Mouse (Mus musculus) embryonic facial prominence, embryonic 15.5 days (tissue): ENCODE measurements around the gene B3galnt2. TPM values are rescaled to one million over a fixed set of nuclear protein-coding genes. Genes with fewer than 3 reads are reported as not detected.
A peak's percentile ranks its signal among the peaks of the same experiment; 100 is the strongest.

Experiments
- ATAC-seq: fragments of 200-750 bp; cut with Nextera tagmentation; 2 replicates; pipeline ENCODE4 v1.8.0; 2017; ENCODE audit warnings: low read depth, moderate TSS enrichment; ENCODE audit not compliant: insufficient number of reproducible peaks, low FRiP score, low TSS enrichment
- H3K27ac ChIP-seq: fragments of 300-500 bp; sonication (generic); replicated peaks from 2 replicates; pipeline ENCODE4 v1.5.1; 2015; ENCODE audit warnings: mild to moderate bottlenecking, inconsistent platforms
- H3K27me3 ChIP-seq: fragments of 300-500 bp; sonication (generic); 2 replicates; pipeline ENCODE4 v1.6.1; 2015; ENCODE audit warnings: inconsistent platforms
- H3K36me3 ChIP-seq: fragments of 300-500 bp; sonication (generic); 2 replicates; pipeline ENCODE4 v1.6.1; 2015; ENCODE audit warnings: mild to moderate bottlenecking, inconsistent platforms
- H3K4me1 ChIP-seq: fragments of 300-500 bp; sonication (generic); 2 replicates; pipeline ENCODE4 v1.6.1; 2015; ENCODE audit warnings: inconsistent platforms
- H3K4me2 ChIP-seq: fragments of 300-500 bp; sonication (generic); replicated peaks from 2 replicates; pipeline ENCODE4 v1.6.1; 2015; ENCODE audit warnings: mild to moderate bottlenecking, inconsistent platforms
- H3K4me3 ChIP-seq: fragments of 300-500 bp; sonication (generic); replicated peaks from 2 replicates; pipeline ENCODE4 v1.5.1; 2015; ENCODE audit warnings: mild to moderate bottlenecking, inconsistent platforms
- H3K9ac ChIP-seq: fragments of 300-500 bp; sonication (generic); 2 replicates; pipeline ENCODE4 v1.6.1; 2015; ENCODE audit warnings: inconsistent platforms
- H3K9me3 ChIP-seq: fragments of 300-500 bp; sonication (generic); replicated peaks from 2 replicates; pipeline ENCODE4 v1.6.1; 2016; ENCODE audit warnings: inconsistent platforms
- WGBS: fragments of 180-500 bp; shearing (Covaris S2); methylation state at CpG from one replicate; pipeline ENCODE4 v1.1.7; 2015; 5-methylcytosine and 5-hydroxymethylcytosine counted together
- polyA plus RNA-seq: library from polyadenylated mRNA; unstranded; fragments of >200 nt; fragmentation: Nextera tagmentation; extraction: Ambion mirVana; gene quantifications from 2 replicates; pipeline ENCODE4 v1.2.1, GENCODE M21; 2015

B3galnt2 gene
- 33.7 and 36.1 TPM in 2 replicates for polyA plus RNA-seq

DNA sequence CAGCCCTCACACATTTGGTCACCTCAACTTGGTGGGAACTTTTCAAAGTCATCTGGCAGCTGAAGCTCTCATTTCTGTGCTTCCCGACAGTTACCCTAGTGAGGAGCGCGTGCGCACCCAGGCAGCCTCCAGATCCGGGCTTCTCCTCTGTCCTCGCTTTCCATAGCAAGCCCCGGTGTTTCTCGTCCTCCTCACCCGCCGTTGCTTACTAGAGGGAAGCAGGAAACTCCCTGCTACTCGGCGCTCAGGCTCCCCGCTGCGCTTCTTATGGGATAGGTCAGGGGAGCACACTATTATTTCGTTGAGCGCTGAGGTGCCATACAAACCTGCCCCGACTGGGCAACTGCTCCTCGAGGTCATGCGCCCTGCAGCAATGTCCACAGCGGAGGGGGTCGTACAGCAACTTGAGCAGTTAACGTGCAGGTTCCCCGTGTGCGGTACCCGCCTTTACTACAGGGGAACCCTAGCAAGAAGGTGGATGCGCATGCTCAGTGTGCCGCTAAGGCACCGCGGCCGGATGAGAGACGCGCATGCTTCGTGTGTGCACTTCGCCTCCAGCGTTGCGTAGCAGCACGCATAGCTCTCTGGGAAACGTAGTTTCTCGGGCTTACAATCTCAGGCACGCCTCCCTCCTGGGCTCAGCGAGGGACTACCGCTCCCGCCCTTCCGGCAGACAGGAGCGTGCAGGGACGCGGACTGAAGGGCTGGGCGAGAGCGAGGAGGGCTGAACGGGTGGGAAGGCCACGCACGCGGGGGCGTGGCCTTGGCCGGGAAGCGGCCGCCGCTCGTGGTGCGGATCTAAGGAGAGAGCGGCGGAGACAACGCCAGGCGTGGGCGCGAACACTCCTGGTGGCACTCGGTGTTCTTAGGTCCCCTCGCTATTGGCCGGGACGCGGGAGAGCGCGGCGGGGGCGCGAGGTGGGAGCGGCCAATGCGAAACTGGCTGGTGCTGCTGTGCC lies at the start of gene B3galnt2:
B3galnt2 (plus strand) TSS at position 596 of the 959 bp plus-strand sequence.
- H3K27me3 ChIP-seq = no peaks in the 10 kb centered on the region
- WGBS = under 1% methylated on average over 78 of the region's 78 CpGs

DNA sequence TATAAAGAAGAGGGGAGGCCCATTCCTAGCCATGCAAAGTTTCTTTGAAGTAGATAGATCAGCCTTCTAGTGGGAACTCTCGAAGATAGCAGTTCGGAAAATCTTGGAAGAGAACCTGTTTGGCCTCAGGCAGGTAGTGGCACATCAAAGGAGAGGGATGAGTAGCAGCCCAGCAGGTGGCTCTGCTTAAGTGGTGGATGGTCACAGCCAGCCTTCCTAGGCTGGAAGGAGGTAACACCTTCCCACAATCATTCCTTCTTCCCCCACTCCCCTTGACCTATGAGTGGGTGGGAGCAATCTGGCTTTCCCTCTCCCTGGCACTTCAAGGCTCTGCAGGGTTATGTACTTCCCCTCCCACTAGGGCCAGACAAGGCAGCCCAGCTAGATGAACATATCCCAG lies 42.9 kb upstream of the B3galnt2 start:
- H3K27ac ChIP-seq = no peak overlapping the region
- WGBS = 34% methylated on average over 2 of the region's 2 CpGs

More for the DNA sequence above, at the start of gene B3galnt2:
- Histone ChIP-seq H3K4me1 (peaks cover 8% of the 10 kb centered on the region; the same call in 1 of the 2 replicates), H3K4me3 (peak within 1 kb of the TSS; percentile 87), H3K36me3 (no peaks in the 10 kb centered on the region), H3K27ac (peak within 1 kb of the TSS; percentile 89), H3K9me3 (no peaks in the 10 kb centered on the region), H3K9ac (peak within 1 kb of the TSS; percentile 78), H3K4me2 (peak within 1 kb of the TSS; percentile 80)
- peak; percentile 100 for ATAC-seq

DNA sequence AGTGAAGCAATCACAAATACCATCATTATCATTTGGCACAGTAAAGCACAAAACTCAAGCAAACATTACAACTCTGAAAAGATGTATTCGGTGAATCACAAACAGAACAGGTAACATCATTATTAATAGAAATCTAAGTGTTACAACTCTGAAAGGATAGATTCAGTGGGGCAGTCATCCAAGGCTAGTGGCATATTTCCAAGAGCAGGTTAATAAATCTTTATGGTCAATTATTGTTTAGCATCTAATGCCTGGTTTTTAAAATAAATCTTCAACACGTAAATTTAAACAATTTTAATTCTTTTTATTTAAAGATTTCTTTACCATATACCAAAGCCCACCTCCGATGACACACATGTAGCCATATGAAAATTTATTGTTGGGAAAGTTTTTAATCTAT lies 34.9 kb upstream of the B3galnt2 start:
- Histone ChIP-seq H3K9ac (no peak overlapping the region), H3K27ac (no peak overlapping the region), H3K4me1 (no peaks in the 10 kb centered on the region), H3K9me3 (no peaks in the 10 kb centered on the region), H3K36me3 (no peaks in the 10 kb centered on the region), H3K27me3 (no peaks in the 10 kb centered on the region), H3K4me3 (no peak overlapping the region), H3K4me2 (no peak overlapping the region)
- no peak for ATAC-seq
- 93% methylated on average over 3 of the region's 3 CpGs for WGBS

More for the DNA sequence above, 42.9 kb upstream of the B3galnt2 start:
- Histone ChIP-seq H3K36me3 (no peaks in the 10 kb centered on the region), H3K9me3 (no peaks in the 10 kb centered on the region), H3K4me2 (no peak overlapping the region), H3K4me3 (no peak overlapping the region), H3K27me3 (no peaks in the 10 kb centered on the region), H3K4me1 (no peaks in the 10 kb centered on the region), H3K9ac (no peak overlapping the region)
- no peak for ATAC-seq

DNA sequence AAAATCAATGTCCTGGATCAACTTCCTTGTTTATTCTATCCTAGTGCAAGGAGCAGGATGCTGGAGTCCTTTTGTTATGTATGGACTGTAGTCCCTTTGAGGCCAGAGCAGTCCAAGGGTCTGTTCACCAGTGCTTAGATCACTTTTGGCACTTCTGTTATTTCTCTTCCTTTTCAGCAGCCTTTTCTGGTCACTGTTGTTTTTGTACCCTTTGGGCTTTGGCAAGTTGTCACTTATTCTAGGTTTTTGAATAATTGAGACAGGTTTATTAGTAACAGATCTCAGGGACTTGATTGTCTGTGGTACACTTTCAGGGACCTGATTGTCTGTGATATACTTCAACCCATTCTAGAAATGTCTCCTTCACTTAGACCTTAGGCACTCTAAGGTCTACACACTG lies 31.7 kb upstream of the B3galnt2 start:
- Histone ChIP-seq H3K9me3 (no peaks in the 10 kb centered on the region), H3K4me2 (no peak overlapping the region), H3K4me1 (no peaks in the 10 kb centered on the region), H3K27ac (no peak overlapping the region), H3K36me3 (no peaks in the 10 kb centered on the region), H3K27me3 (no peaks in the 10 kb centered on the region), H3K9ac (no peak overlapping the region), H3K4me3 (no peak overlapping the region)
- no peak for ATAC-seq

DNA sequence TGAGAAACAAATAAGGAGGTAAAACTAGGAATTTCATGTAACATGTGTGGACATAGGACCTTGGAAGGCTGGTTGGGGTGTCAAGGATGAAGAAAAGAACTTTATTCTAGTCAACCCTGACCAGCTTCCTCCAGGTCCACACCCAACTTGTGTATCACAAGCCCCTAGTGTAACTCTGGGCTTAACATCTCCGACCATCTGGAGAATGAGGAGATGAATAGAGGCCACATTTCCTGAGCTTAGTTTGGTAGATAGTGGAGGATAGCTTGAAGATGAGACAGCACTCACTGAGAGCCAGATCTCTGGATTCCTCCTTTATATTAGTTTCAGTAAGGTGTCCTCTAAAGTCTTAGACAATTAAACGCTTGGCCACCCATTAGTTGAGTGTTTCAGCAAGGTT lies 24.3 kb upstream of the B3galnt2 start:
- Histone ChIP-seq H3K9me3 (no peaks in the 10 kb centered on the region), H3K27ac (no peak overlapping the region), H3K4me3 (no peak overlapping the region), H3K36me3 (no peaks in the 10 kb centered on the region), H3K27me3 (no peaks in the 10 kb centered on the region), H3K4me2 (no peak overlapping the region), H3K9ac (no peak overlapping the region), H3K4me1 (no peaks in the 10 kb centered on the region)
- 74% methylated on average over 2 of the region's 2 CpGs for WGBS
- ATAC-seq = no peak

DNA sequence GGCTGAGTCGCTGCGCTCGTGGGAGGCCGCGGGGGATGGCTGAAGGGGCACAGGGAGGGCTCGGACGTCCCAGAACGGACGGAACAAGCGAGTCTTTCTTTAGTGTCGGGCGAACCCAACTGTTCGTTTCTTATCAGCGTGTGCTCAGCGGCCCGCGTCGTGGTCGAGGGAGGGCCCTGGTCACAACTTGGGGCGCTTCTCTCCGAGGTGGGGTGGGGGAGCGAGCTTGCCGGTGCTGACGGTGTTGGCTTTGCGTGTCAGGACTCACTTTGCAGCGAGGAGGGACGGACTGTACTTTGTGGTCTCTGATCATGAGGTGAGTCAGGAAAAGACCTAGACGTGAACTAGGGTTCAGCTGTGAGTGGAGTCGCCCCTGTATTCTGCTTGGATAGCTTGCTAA lies 662 bp downstream of the B3galnt2 start:
- H3K27me3 ChIP-seq = no peaks in the 10 kb centered on the region

DNA sequence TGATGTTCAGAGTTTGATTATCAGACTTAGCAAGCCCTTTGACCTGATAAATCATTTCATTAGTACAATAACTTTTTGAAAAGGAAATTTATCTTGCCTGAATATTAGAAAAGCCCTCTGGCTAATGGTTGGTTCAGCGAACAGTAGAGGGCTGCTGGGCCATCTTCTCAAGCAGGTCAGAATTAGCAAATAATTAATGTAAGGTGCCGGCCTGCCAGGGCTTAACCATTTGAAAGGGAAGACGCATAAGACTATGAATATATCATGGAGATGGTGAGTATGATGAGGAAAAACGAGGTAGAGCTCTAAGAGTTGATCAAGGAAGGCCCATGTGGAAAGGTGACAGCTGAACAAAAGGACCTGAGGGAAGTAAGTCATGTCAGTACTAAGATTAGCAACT lies 2.4 kb downstream of the B3galnt2 start:
- H3K4me3 ChIP-seq = no peak overlapping the region
- H3K27me3 ChIP-seq = no peaks in the 10 kb centered on the region
- no peak overlapping the region for H3K9ac ChIP-seq
- ATAC-seq = no peak
- no peaks in the 10 kb centered on the region for H3K9me3 ChIP-seq
- H3K27ac ChIP-seq = no peak overlapping the region
- H3K36me3 ChIP-seq = peaks cover 5% of the 10 kb centered on the region; the same call in 1 of the 2 replicates
- H3K4me1 ChIP-seq = peaks cover 8% of the 10 kb centered on the region; the same call in 1 of the 2 replicates
- no peak overlapping the region for H3K4me2 ChIP-seq
- WGBS = 77% methylated on average over 4 of the region's 4 CpGs

More for the DNA sequence above, 662 bp downstream of the B3galnt2 start:
- Histone ChIP-seq H3K4me1 (peaks cover 8% of the 10 kb centered on the region; the same call in 1 of the 2 replicates), H3K27ac (peak overlapping the region; percentile 85), H3K36me3 (peaks cover 5% of the 10 kb centered on the region; the same call in 1 of the 2 replicates), H3K9ac (peak overlapping the region; percentile 78), H3K4me3 (peak overlapping the region; percentile 87), H3K4me2 (peak overlapping the region; percentile 68), H3K9me3 (no peaks in the 10 kb centered on the region)
- peak; percentile 5 for ATAC-seq
- under 1% methylated on average over 29 of the region's 29 CpGs for WGBS

DNA sequence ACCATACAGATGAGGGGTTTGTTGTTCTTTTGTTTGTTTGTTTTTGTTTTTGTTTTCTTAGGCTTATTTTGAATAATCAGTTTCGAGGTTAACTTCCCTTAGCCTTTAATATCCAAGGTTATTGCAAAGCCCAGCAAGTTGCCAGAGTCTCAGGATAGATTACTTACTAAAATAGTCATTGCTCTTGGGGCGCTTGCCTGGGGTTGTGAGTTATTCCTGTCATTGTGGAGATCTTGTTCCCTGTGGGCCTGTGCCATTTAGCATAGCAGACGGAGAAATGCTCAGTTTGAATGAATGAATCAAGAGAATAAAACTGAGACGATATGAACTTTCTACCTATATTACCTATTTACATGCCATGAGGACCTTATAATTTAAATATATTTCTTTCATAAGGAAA lies 5.9 kb downstream of the B3galnt2 start:
- no peak for ATAC-seq
- H3K9ac ChIP-seq = no peak overlapping the region
- no peaks in the 10 kb centered on the region for H3K9me3 ChIP-seq
- no peak overlapping the region for H3K27ac ChIP-seq
- no peak overlapping the region for H3K4me3 ChIP-seq
- H3K36me3 ChIP-seq = peaks cover 5% of the 10 kb centered on the region; the same call in 1 of the 2 replicates
- 86% methylated on average over 4 of the region's 4 CpGs for WGBS
- H3K4me2 ChIP-seq = no peak overlapping the region
- no peaks in the 10 kb centered on the region for H3K27me3 ChIP-seq
- peaks cover 2% of the 10 kb centered on the region; the same call in 1 of the 2 replicates for H3K4me1 ChIP-seq

DNA sequence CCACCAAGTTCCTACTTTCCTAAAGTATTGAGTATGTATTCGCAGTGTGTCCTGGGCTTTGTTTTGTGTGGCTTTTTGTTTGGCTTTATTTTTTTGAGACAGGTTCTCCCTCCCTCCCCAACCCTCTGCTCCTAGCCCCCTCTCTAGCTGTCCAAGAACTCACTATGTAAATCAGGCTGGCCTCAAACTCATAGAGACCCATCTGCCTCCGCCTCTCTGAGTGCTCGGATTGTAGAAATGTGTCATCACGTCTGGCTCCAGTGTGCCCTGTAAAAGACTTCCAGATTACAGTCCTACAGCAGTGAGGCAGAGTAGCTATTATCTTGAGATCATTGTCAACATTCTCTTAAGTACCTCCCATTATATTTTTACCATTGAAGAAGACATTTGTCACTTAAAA lies 6.8 kb downstream of the B3galnt2 start:
- Histone ChIP-seq H3K9me3 (no peaks in the 10 kb centered on the region), H3K4me3 (no peak overlapping the region), H3K27me3 (no peaks in the 10 kb centered on the region), H3K36me3 (peaks cover 5% of the 10 kb centered on the region; the same call in 1 of the 2 replicates), H3K9ac (no peak overlapping the region), H3K4me1 (no peaks in the 10 kb centered on the region), H3K4me2 (no peak overlapping the region), H3K27ac (no peak overlapping the region)
- 85% methylated on average over 4 of the region's 4 CpGs for WGBS
- ATAC-seq = no peak

DNA sequence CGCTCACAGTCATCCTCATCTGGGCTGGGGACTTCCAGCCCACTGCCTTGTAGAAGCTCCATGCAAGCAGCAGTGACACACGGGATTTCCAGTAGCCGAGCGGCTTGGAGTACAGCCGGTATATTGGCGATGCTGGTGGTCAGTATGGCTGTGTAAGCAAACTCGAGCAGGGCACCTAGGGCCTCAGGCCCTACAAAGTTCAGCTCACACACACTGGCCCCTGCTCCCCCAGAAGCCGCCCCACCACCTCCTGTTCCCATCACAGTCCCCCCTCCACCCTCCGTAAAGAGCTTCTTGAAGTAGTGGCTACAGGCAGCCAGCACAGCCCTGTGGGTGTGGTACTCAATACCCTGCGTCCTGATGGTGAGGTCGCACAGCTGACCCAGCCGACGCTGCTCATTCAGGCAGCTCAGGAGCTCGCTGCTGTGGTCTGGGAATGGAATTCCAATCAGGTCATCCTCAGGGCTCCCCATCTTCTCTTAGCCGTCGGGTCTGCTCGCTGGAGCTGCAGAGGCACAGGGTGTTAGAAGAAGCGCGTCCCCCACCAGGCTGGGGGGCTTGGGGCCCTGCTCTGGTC lies 11.2 kb downstream of the B3galnt2 start:
- no peaks in the 10 kb centered on the region for H3K4me1 ChIP-seq
- H3K27me3 ChIP-seq = no peaks in the 10 kb centered on the region
- no peak overlapping the region for H3K9ac ChIP-seq
- 0 out of 2 replicates have a peak, but pooled peaks have one; percentile 24 for ATAC-seq
- H3K4me3 ChIP-seq = no peak overlapping the region
- H3K36me3 ChIP-seq = peaks cover 4% of the 10 kb centered on the region; the same call in 1 of the 2 replicates
- no peak overlapping the region for H3K4me2 ChIP-seq
- no peaks in the 10 kb centered on the region for H3K9me3 ChIP-seq
- WGBS = 73% methylated on average over 19 of the region's 19 CpGs
- no peak overlapping the region for H3K27ac ChIP-seq

DNA sequence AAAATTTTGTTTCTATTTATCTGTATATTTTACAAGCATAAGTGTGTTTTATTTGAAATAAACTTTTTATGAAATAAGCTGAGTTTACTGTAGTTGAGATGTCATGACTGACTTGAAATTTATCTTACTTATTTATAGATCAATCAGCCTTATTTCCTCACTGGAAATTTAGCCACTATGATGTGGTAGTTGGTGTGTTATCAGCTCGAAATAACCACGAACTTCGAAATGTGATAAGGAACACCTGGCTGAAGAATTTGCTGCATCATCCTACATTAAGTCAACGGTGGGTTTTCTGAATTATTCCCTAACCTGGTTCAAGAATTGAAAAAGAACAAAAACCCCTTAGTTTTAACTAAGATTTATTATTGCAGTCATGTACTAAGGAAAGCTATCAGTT lies 11.9 kb downstream of the B3galnt2 start:
- ATAC-seq = no peak
- no peaks in the 10 kb centered on the region for H3K9me3 ChIP-seq
- H3K27ac ChIP-seq = no peak overlapping the region
- H3K4me3 ChIP-seq = no peak overlapping the region
- H3K36me3 ChIP-seq = peaks cover 4% of the 10 kb centered on the region; the same call in 1 of the 2 replicates
- H3K4me1 ChIP-seq = no peaks in the 10 kb centered on the region
- H3K27me3 ChIP-seq = no peaks in the 10 kb centered on the region
- WGBS = 82% methylated on average over 4 of the region's 4 CpGs
- no peak overlapping the region for H3K9ac ChIP-seq
- no peak overlapping the region for H3K4me2 ChIP-seq
